Comparison of ENCODE assay signal across 25 mouse cellular contexts in genomic region chr6:34920631-34921030, GRCm38 (mm10). TPM values are rescaled to one million over a fixed set of nuclear protein-coding genes. Genes with fewer than 3 reads are reported as not detected.
DNase-seq lines count a peak whose midpoint lies in the region; ATAC-seq and TF ChIP-seq lines count a peak whose summit lies in the region.
"Had no signal": no experiment of that assay in that cellular context is flagged by ENCODE, and none has a peak within 500 bp of the region (broad histone marks: within the 10 kb centered on the region; RNA-seq: fewer than 3 reads in every experiment).

No protein-coding gene starts in this region.

- in situ Hi-C loops in ES-E14 (cut with MboI; ENCODE audit: low sequenced_read_pairs in 2 of 2, unreplicated experiment in 2 of 2) = no loop called here

- H3K36me3 ChIP-seq in testis, adult 2 months (ENCODE audit: control insufficient read depth, insufficient read depth, low read length) = no peaks in the 10 kb centered on the region
- no peaks in the 10 kb centered on the region for H3K36me3 ChIP-seq in ES-E14 (ENCODE audit: control insufficient read depth, insufficient read depth, low read length, poor library complexity, severe bottlenecking)
- no peaks in the 10 kb centered on the region for H3K36me3 ChIP-seq in forebrain, embryonic 16.5 days (ENCODE audit: control insufficient read depth, insufficient read depth)
- H3K36me3 ChIP-seq: embryonic facial prominence, embryonic 10.5 days; embryonic facial prominence, embryonic 12.5 days; forebrain, embryonic 15.5 days had no signal

- ATAC-seq in forebrain, embryonic 16.5 days = no peak
- ATAC-seq: activated CD4-positive, CD25-positive, alpha-beta regulatory T cell, adult 4 months; forebrain, embryonic 13.5 days; forebrain, embryonic 15.5 days had no signal

- H3K27me3 ChIP-seq in testis, adult 2 months (ENCODE audit: control insufficient read depth, insufficient read depth, low read length) = peaks cover 2% of the 10 kb centered on the region; the same call in 1 of the 2 replicates
- no peaks in the 10 kb centered on the region for H3K27me3 ChIP-seq in forebrain, embryonic 16.5 days (replicated peaks; ENCODE audit: control insufficient read depth, insufficient read depth, low read length)
- H3K27me3 ChIP-seq: embryonic facial prominence, embryonic 12.5 days; forebrain, embryonic 13.5 days; forebrain, embryonic 15.5 days had no signal

- H3K9me3 ChIP-seq in ES-E14 (ENCODE audit: control insufficient read depth, insufficient read depth, low read depth, low read length) = no peaks in the 10 kb centered on the region
- no peaks in the 10 kb centered on the region for H3K9me3 ChIP-seq in forebrain, embryonic 16.5 days (ENCODE audit: control insufficient read depth, low read length)
- H3K9me3 ChIP-seq: embryonic facial prominence, embryonic 10.5 days; embryonic facial prominence, embryonic 12.5 days; forebrain, embryonic 13.5 days; forebrain, embryonic 15.5 days had no signal

- no peak for DNase-seq in testis, postnatal 10 days (ENCODE audit: low spot score)
- no peak for DNase-seq in ES-E14 (ENCODE audit: low read depth, low spot score)
- peak; percentile 88 for DNase-seq in testis, postnatal 14 days (ENCODE audit: low spot score)
- no peak for DNase-seq in spleen, postnatal 36 days (ENCODE audit: low spot score in 2 of 2)
- DNase-seq: adrenal gland, adult 8-10 months; adrenal gland, postnatal 14 days; adrenal gland, postnatal 36 days; cerebellum, adult 11-12 months; cerebellum, adult 2 months; cerebellum, adult 9-10 months; cerebellum, postnatal 10 days; cerebellum, postnatal 25 days had no signal

- no peak overlapping the region; the same call in 1 of the 2 replicates for H3K9ac ChIP-seq in ES-E14 (ENCODE audit: insufficient read depth, low read depth, low read length, poor library complexity, severe bottlenecking)
- H3K9ac ChIP-seq in forebrain, embryonic 16.5 days (replicated peaks; ENCODE audit: low read depth, low read length) = no peak overlapping the region
- H3K9ac ChIP-seq: embryonic facial prominence, embryonic 12.5 days; forebrain, embryonic 13.5 days; forebrain, embryonic 15.5 days had no signal

- H3K4me1 ChIP-seq in testis, adult 2 months (ENCODE audit: control insufficient read depth, insufficient read depth, low read length) = peaks cover 4% of the 10 kb centered on the region
- peaks cover 6 to 10% of the 10 kb centered on the region in 2 experiments for H3K4me1 ChIP-seq in ES-E14 (ENCODE audit: control insufficient read depth in 2 of 2, insufficient read depth in 2 of 2, low read length in 2 of 2, poor library complexity in 1 of 2)
- no peaks in the 10 kb centered on the region for H3K4me1 ChIP-seq in forebrain, embryonic 16.5 days (replicated peaks; ENCODE audit: control insufficient read depth, insufficient read depth, low read length)
- H3K4me1 ChIP-seq: forebrain, embryonic 13.5 days; forebrain, embryonic 15.5 days had no signal

- H3K4me2 ChIP-seq in forebrain, embryonic 16.5 days (ENCODE audit: low read length) = no peak overlapping the region
- H3K4me2 ChIP-seq: embryonic facial prominence, embryonic 12.5 days; forebrain, embryonic 13.5 days; forebrain, embryonic 15.5 days had no signal

- peak overlapping the region; percentile 70; the same call in 1 of the 2 replicates for H3K4me3 ChIP-seq in testis, adult 2 months (ENCODE audit: control insufficient read depth, low read depth, low read length)
- peak overlapping the region; percentile 42 to 52; a peak in 3 of 4 replicates for H3K4me3 ChIP-seq in ES-E14 (ENCODE audit: insufficient read depth in 1 of 2, low read depth in 1 of 2, low read length in 2 of 2, poor library complexity in 1 of 2, severe bottlenecking in 1 of 2)
- no peak overlapping the region for H3K4me3 ChIP-seq in forebrain, embryonic 16.5 days (replicated peaks; ENCODE audit: low read length)
- H3K4me3 ChIP-seq: embryonic facial prominence, embryonic 10.5 days; embryonic facial prominence, embryonic 12.5 days; forebrain, embryonic 13.5 days; forebrain, embryonic 15.5 days had no signal

- peak overlapping the region; percentile 5; the same call in 1 of the 2 replicates for H3K27ac ChIP-seq in testis, adult 2 months (ENCODE audit: control insufficient read depth, insufficient read depth, low read depth, low read length)
- H3K27ac ChIP-seq in ES-E14 (ENCODE audit: insufficient read depth, low read depth, low read length, poor library complexity, severe bottlenecking) = no peak overlapping the region; the same call in 1 of the 2 replicates
- H3K27ac ChIP-seq in forebrain, embryonic 16.5 days (ENCODE audit: low read length) = no peak overlapping the region
- H3K27ac ChIP-seq: embryonic facial prominence, embryonic 10.5 days; embryonic facial prominence, embryonic 12.5 days; forebrain, embryonic 13.5 days; forebrain, embryonic 15.5 days had no signal

- 96% methylated on average over 12 of the region's 12 CpGs for WGBS in forebrain, embryonic 16.5 days

- TF ChIP-seq CTCF in testis, adult 2 months (IDR thresholded peaks at IDR 0.05; ENCODE audit: control insufficient read depth, insufficient read depth, insufficient replicate concordance, low read depth, low read length) = no peak

- no peak for TF ChIP-seq POLR2A in testis, adult 2 months (IDR thresholded peaks at IDR 0.05; ENCODE audit: control insufficient read depth, low read depth, low read length)

TF ChIP-seq in ES-E14, 5 proteins besides CTCF, POLR2A, EP300 and RAD21:
- TF ChIP-seq ZNF384 (IDR thresholded peaks at IDR 0.05; ENCODE audit: low read depth, low read length) (no peak), ZC3H11A (IDR thresholded peaks at IDR 0.05; ENCODE audit: borderline replicate concordance, low read depth, low read length) (no peak), MAFK (IDR thresholded peaks at IDR 0.05; ENCODE audit: insufficient read depth, low read depth, low read length) (no peak), HCFC1 (IDR thresholded peaks at IDR 0.05; ENCODE audit: borderline replicate concordance, insufficient read depth, low read length) (no peak), CHD2 (IDR thresholded peaks at IDR 0.05; ENCODE audit: low read depth, low read length) (no peak)
TF ChIP-seq in ES-E14: peak in this region for 0.

RNA-seq across cellular contexts. Expression of gene Stra8, which starts 0.7 kb away (rescaled TPM):
- 9.3 and 9.4 TPM in 2 replicates for polyA plus RNA-seq in testis, adult 2 months (2012; rRNA removed)
- 5.1 and 23.8 TPM in 2 replicates for total RNA-seq in ES-E14 (2012; rRNA removed)
- not detected in 2 replicates for polyA plus RNA-seq in forebrain, embryonic 16.5 days (2015; fragmentation: Nextera tagmentation; extraction: Ambion mirVana)
- total RNA-seq: adrenal gland, adult 18-20 months; adrenal gland, adult 8-10 months; adrenal gland, postnatal 14 days; adrenal gland, postnatal 36 days; MEL had no signal
- polyA plus RNA-seq: C2C12; cerebellum, adult 2 months; cortical plate, adult 2 months; embryonic facial prominence, embryonic 12.5 days; embryonic facial prominence, embryonic 14.5 days; forebrain, embryonic 11.5 days; forebrain, embryonic 13.5 days; forebrain, embryonic 15.5 days had no signal

RNA-seq across cellular contexts. Expression of gene Wdr91, which starts 10.0 kb away (rescaled TPM):
- 3.4 and 3.8 TPM in 2 replicates for polyA plus RNA-seq in testis, adult 2 months (2012; rRNA removed)
- 20.4 and 22.6 TPM in 2 replicates for total RNA-seq in ES-E14 (2012; rRNA removed)
- polyA plus RNA-seq in forebrain, embryonic 16.5 days (2015; fragmentation: Nextera tagmentation; extraction: Ambion mirVana) = 11.8 and 12.9 TPM in 2 replicates

RNA-seq across cellular contexts. Expression of gene Cyren, which starts 42.8 kb away (rescaled TPM):
- 1.2 and 1.7 TPM in 2 replicates for polyA plus RNA-seq in testis, adult 2 months (2012; rRNA removed)
- total RNA-seq in ES-E14 (2012; rRNA removed) = 2.9 and 4.3 TPM in 2 replicates
- 12.5 and 12.7 TPM in 2 replicates for polyA plus RNA-seq in forebrain, embryonic 16.5 days (2015; fragmentation: Nextera tagmentation; extraction: Ambion mirVana)

RNA-seq across cellular contexts. Expression of gene Tmem140, which starts 57.7 kb away (rescaled TPM):
- polyA plus RNA-seq in testis, adult 2 months (2012; rRNA removed) = 1.1 and 1.3 TPM in 2 replicates
- 0.74 and 1.8 TPM in 2 replicates for total RNA-seq in ES-E14 (2012; rRNA removed)
- 1.1 and 1.5 TPM in 2 replicates for polyA plus RNA-seq in forebrain, embryonic 16.5 days (2015; fragmentation: Nextera tagmentation; extraction: Ambion mirVana)

Comparison
In these comparisons a context has a peak if more than half of its experiments do, and no peak if none do; other contexts are left out.
1. RNA of gene Stra8, which starts 0.7 kb away (polyA plus RNA-seq): 9.3 to 9.4 TPM in testis, adult 2 months; not detected in forebrain, embryonic 16.5 days; every median in the first group is over 10 times any median in the second.